Mouse (Mus musculus): ENCODE data around the gene Havcr2.

GRCm38 (mm10) chr11:46507146-46507545 lies 52.4 kb downstream of the Havcr2 start:
- no peak for TF ChIP-seq CTCF (IDR thresholded peaks at IDR 0.05; ENCODE audit: borderline replicate concordance, insufficient read depth, low read depth, low read length)
- no peak for TF ChIP-seq POLR2A (IDR thresholded peaks at IDR 0.05; ENCODE audit: borderline replicate concordance, insufficient read depth, low read length)

Data from cerebellum, adult 2 months (tissue).